Mouse (Mus musculus) cerebellum, adult 2 months (tissue): ENCODE measurements around the gene Adh7. TPM values are rescaled to one million over a fixed set of nuclear protein-coding genes. Genes with fewer than 3 reads are reported as not detected.

ENCODE experiments used
- DNase-seq, 2 experiments: peaks; one replicate each; pipeline ENCODE4 v3.0.0; 2021
- H3K27ac ChIP-seq: fragments of 200-500 bp; 2 replicates; pipeline ENCODE4 v1.5.1; 2012; ENCODE audit warnings: low read length, control low read depth, inconsistent platforms; ENCODE audit not compliant: insufficient read depth
- H3K27me3 ChIP-seq: fragments of 200-500 bp; 2 replicates; pipeline ENCODE4 v1.6.1; 2012; ENCODE audit warnings: inconsistent platforms, mild to moderate bottlenecking, low read length, moderate library complexity; ENCODE audit not compliant: control insufficient read depth, insufficient read depth
- H3K4me1 ChIP-seq: fragments of 200-500 bp; 2 replicates; pipeline ENCODE4 v1.6.1; 2011; ENCODE audit warnings: low read length; ENCODE audit not compliant: control insufficient read depth, insufficient read depth
- H3K4me3 ChIP-seq: fragments of 200-500 bp; replicated peaks from 2 replicates; pipeline ENCODE3; 2011; ENCODE audit warnings: mild to moderate bottlenecking, low read depth, low read length, control low read depth; ENCODE audit not compliant: insufficient read depth
- CTCF ChIP-seq: fragments of 200-500 bp; IDR thresholded peaks from 2 replicates; pipeline ENCODE4 v1.5.1; 2011; ENCODE audit warnings: low read depth, mild to moderate bottlenecking, control low read depth, low read length, moderate library complexity, borderline replicate concordance; ENCODE audit not compliant: insufficient read depth
- POLR2A ChIP-seq: fragments of 200-500 bp; IDR thresholded peaks from 2 replicates; pipeline ENCODE4 v1.6.1; 2011; ENCODE audit warnings: low read length, control low read depth, borderline replicate concordance; ENCODE audit not compliant: insufficient read depth
- WGBS: fragments of 180-500 bp; shearing (Covaris S2); methylation state at CpG from one replicate; pipeline ENCODE4 v1.1.7; 2018; 5-methylcytosine and 5-hydroxymethylcytosine counted together
- polyA plus RNA-seq: library from polyadenylated mRNA; depleted of rRNA; stranded (reverse); fragments of >200 nt; gene quantifications from 2 replicates; pipeline ENCODE4 v1.2.3, GENCODE M21; 2012

The Adh7 gene
- polyA plus RNA-seq, 1 experiment = not detected

DNA sequence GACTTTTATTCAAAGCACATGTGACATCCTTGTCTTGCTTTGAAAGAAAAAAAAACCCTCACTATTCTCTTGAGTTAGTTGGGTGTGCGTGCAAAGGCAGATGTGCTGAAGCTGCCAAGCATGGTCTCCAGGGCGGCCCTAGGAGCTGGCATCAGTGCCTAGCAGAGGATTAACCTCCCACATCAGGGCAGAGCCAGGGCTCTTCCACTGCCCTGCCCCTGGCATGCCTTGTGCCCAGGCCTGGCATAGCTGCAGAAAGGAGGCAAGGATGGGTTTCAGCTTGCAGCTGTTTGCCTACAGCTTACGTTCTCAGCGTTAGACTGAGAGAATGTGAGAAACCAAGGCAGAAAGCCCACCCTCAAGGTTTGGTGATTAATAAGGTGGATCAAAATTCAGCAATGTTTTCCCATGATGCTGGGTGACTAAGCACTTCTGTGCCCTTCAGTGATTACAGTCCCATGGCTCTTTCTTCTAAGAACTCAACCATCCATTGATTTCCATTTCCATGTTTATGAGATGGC lies 5.1 kb upstream of the Adh7 start:
- TF ChIP-seq CTCF (no peak), POLR2A (no peak)
- Histone ChIP-seq H3K27ac (no peak overlapping the region), H3K27me3 (no peaks in the 10 kb centered on the region), H3K4me1 (no peaks in the 10 kb centered on the region), H3K4me3 (no peak overlapping the region)
- 34% methylated on average over 4 of the region's 4 CpGs for WGBS
- DNase-seq = no peak

DNA sequence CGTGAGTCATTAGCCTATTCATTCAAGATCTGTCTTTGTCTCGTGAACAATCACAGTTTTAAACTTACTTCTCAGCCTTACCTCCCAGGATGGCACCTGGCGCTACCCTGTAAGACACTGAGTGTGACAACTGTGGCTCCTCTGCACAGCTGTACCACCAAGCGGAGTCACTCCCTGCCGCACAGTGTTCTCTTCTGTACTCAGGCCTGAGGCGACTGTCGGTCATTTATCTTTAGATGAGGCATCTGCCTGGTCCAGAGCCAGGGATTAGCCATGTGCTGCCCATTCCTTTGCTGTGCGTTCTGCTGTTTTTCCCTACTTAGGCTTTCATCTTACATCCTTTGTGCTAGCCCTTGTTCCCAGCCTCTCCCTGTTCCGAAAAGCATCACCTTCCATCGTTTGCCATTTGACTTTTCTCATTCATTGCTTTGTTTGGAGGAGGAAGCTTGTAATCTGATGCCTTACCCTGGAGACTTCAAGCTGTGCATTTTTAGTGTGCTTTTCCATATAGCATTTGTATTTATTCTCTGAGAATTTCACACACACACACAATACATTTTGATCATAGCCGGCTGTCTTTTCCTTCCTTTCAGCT lies 2.1 kb upstream of the Adh7 start:
- WGBS = 18% methylated on average over 11 of the region's 11 CpGs
- Histone ChIP-seq H3K27me3 (no peaks in the 10 kb centered on the region), H3K4me3 (no peak overlapping the region), H3K4me1 (no peaks in the 10 kb centered on the region), H3K27ac (no peak overlapping the region)
- DNase-seq = no peak
- no peak for TF ChIP-seq CTCF
- TF ChIP-seq POLR2A = no peak

DNA sequence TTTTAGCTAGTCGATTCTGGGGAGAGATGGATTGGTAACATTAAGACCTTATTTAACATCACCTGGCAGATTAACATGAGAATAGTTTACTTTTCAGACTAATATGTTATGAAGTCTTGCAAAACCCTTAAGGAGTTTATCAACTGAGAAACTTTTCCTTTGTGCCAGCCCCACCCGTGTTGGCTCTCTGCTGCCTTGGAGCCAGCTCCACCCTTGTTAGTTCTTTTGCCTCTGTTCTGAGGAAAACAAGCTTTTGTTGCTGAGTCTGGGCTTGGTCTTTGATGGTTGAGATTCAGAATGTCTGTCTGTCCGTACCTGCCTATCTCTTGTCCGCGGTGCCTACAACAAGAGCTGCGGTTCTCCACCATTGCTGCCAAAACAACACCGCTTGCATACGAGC lies 1.5 kb upstream of the Adh7 start:
- Histone ChIP-seq H3K27me3 (no peaks in the 10 kb centered on the region), H3K4me3 (no peak overlapping the region), H3K4me1 (no peaks in the 10 kb centered on the region), H3K27ac (no peak overlapping the region)
- TF ChIP-seq CTCF (no peak), POLR2A (no peak)
- WGBS = 68% methylated on average over 8 of the region's 8 CpGs
- DNase-seq = no peak

DNA sequence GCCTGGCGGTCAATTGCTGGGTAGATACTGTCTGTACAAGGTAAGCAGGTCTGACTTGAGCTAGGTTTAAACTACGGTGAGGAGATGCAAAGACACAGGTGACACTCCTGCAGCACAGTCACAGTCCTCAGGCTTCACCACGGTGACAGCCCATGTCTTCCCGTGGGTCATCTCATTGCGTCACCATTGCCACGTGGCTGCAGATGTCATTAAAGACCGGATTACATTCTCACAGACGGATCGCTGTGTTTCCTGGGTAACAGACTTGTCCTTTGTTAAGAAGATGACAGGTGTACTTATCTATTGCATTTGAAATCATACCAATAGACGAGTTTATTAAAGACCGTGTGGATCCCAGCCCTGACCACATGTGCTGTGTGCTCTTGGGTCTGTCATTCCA lies 3.6 kb downstream of the Adh7 start:
- Histone ChIP-seq H3K4me1 (no peaks in the 10 kb centered on the region; the same call in 1 of the 2 replicates), H3K27me3 (no peaks in the 10 kb centered on the region), H3K27ac (no peak overlapping the region), H3K4me3 (no peak overlapping the region)
- DNase-seq = no peak
- TF ChIP-seq POLR2A (no peak), CTCF (no peak)
- 62% methylated on average over 11 of the region's 11 CpGs for WGBS

DNA sequence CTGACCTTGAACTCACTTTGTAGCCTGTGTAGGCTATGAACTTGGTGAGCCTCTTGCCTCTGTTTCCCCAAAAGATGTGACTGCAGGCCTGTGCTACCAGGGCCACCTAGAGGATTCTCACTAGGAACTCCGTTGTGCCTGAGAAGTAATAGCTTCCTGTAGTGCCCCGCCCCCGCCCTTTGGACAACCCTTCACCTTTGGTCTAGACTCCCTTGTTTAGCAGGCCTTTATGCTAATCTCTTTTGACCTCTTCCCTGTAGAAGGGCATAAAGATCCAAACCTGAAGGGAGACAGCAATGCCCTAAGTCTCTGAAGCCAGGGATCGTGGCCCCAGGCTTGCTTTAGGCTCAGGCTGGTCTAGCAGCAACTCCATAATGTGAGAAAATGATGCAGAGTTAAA lies 5.0 kb downstream of the Adh7 start:
- TF ChIP-seq POLR2A (no peak), CTCF (no peak)
- 83% methylated on average over 4 of the region's 4 CpGs for WGBS
- DNase-seq = no peak
- Histone ChIP-seq H3K27ac (no peak overlapping the region), H3K4me3 (no peak overlapping the region), H3K4me1 (no peaks in the 10 kb centered on the region; the same call in 1 of the 2 replicates), H3K27me3 (no peaks in the 10 kb centered on the region)

DNA sequence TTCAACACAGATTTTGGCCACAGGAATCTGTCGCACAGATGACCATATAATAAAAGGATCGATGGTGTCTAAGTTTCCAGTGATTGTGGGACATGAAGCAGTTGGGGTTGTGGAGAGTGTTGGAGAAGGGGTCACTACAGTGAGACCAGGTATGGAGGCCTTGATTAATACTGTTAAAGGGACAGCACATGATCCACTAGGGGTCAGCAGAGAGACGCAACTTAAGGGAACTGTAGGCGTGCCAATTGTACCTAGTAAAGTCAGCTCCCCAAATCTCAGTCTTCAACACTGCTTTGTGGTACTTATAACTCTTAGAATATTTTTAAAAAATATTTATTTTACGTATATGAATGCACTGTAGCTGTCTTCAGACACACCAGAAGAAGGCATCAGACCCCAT lies 5.4 kb downstream of the Adh7 start:
- TF ChIP-seq CTCF (peak; percentile 60; the same call in 1 of the 2 replicates), POLR2A (no peak)
- H3K4me1 ChIP-seq = no peaks in the 10 kb centered on the region; the same call in 1 of the 2 replicates
- no peak overlapping the region for H3K27ac ChIP-seq
- 61% methylated on average over 5 of the region's 5 CpGs for WGBS
- DNase-seq = peak; percentile 24 to 56
- no peak overlapping the region for H3K4me3 ChIP-seq
- H3K27me3 ChIP-seq = no peaks in the 10 kb centered on the region

DNA sequence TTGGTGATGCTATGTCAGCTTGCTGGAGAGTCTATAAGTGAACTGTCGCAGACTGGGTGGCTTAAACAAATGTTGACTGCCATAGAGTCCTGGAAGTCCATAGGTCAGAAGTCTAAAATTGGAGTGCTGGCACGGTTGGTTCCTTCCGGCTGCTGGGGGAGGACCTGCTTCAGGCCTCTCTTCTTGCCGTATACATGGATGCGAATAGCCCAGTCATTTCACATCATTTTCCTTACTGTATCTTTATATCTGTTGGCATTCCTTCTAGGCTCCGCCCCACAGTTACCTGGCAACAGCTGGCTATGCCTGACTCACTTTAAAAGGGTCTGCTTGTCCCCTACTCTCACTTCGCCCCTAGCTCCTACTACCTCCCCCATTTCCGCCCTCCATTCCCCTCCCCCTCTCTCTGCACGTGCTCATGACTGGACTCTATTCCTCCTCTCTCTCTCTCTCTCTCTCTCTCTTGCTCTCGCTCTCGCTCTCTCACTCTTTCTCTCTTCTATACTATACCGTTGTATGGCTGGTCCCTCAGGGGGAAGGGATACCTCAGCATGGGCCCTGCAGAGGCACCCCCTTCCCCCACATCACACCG lies 6.9 kb downstream of the Adh7 start:
- H3K4me3 ChIP-seq = no peak overlapping the region
- TF ChIP-seq POLR2A (no peak), CTCF (no peak)
- no peak for DNase-seq
- no peak overlapping the region for H3K27ac ChIP-seq
- 83% methylated on average over 13 of the region's 13 CpGs for WGBS
- H3K27me3 ChIP-seq = no peaks in the 10 kb centered on the region
- H3K4me1 ChIP-seq = no peaks in the 10 kb centered on the region; the same call in 1 of the 2 replicates

DNA sequence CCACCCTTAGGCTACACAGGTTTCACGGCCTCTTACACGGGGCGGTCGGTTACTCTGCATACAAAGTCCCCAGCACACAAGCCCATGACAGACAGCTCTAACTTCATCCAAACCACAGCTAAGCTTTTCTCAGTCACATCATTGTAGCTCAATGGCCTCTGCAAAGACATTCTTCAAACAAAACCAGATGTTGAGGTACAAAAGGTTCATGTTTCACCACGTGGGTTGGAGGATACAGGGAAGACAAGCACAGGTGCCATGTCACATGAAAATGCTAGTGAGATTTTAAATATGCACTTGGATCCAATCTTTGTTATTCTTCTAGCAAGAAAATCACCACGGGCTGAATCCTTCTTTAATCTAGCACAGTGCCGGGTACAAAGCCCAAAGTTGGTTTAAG lies 7.8 kb downstream of the Adh7 start:
- Histone ChIP-seq H3K4me1 (no peaks in the 10 kb centered on the region; the same call in 1 of the 2 replicates), H3K27me3 (no peaks in the 10 kb centered on the region), H3K4me3 (no peak overlapping the region), H3K27ac (no peak overlapping the region)
- TF ChIP-seq CTCF = no peak
- TF ChIP-seq POLR2A = no peak
- no peak for DNase-seq
- WGBS = 77% methylated on average over 7 of the region's 7 CpGs

DNA sequence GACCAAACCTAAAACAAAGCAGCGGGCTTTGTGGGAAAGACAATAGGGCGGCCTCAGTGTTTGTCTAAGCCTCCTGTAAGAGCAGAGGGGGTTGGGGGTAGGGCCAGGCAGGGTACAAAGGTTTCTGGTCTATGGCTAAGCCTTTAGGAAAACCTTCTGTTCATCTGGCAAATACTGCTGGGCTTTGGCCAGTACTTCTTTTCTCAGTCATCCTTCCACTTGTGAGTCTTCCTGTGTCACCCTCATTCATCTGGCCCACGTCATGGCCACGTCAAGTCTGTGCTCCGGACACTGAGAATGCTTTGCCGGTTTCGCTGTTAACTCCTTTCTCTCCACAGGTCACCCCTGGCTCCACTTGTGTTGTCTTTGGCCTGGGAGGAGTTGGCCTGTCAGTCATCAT lies 8.3 kb downstream of the Adh7 start:
- TF ChIP-seq POLR2A (no peak), CTCF (no peak)
- Histone ChIP-seq H3K4me1 (no peaks in the 10 kb centered on the region; the same call in 1 of the 2 replicates), H3K27me3 (no peaks in the 10 kb centered on the region), H3K27ac (no peak overlapping the region), H3K4me3 (no peak overlapping the region)
- peak in 1 of 2 experiments; percentile 39 for DNase-seq
- WGBS = 25% methylated on average over 7 of the region's 7 CpGs
